Mouse (Mus musculus) neural tube, embryonic 15.5 days (tissue): Measurements from ENCODE around the gene Bud23. TPM values are rescaled to one million over a fixed set of nuclear protein-coding genes. Genes with fewer than 3 reads are reported as not detected.
A peak's percentile ranks its signal among the peaks of the same experiment; 100 is the strongest.

ENCODE experiments used
- ATAC-seq: fragments of 200-750 bp; cut with Nextera tagmentation; 2 replicates; pipeline ENCODE4 v1.8.0; 2017; ENCODE audit warnings: mild to moderate bottlenecking, moderate TSS enrichment, moderate library complexity; ENCODE audit not compliant: low FRiP score
- H3K27ac ChIP-seq: fragments of 300-500 bp; sonication (generic); replicated peaks from 2 replicates; pipeline ENCODE4 v1.5.1; 2015; ENCODE audit warnings: mild to moderate bottlenecking, inconsistent platforms
- H3K27me3 ChIP-seq: fragments of 300-500 bp; sonication (generic); replicated peaks from 2 replicates; pipeline ENCODE4 v1.6.1; 2015; ENCODE audit warnings: inconsistent platforms
- H3K36me3 ChIP-seq: fragments of 300-500 bp; sonication (generic); 2 replicates; pipeline ENCODE4 v1.6.1; 2015; ENCODE audit warnings: inconsistent platforms
- H3K4me1 ChIP-seq: fragments of 300-500 bp; sonication (generic); 2 replicates; pipeline ENCODE4 v1.6.1; 2015; ENCODE audit warnings: inconsistent platforms
- H3K4me2 ChIP-seq: fragments of 300-500 bp; sonication (generic); 2 replicates; pipeline ENCODE4 v1.6.1; 2015; ENCODE audit warnings: inconsistent platforms, mild to moderate bottlenecking, moderate library complexity
- H3K4me3 ChIP-seq: fragments of 300-500 bp; sonication (generic); replicated peaks from 2 replicates; pipeline ENCODE4 v1.5.1; 2015; ENCODE audit warnings: mild to moderate bottlenecking, inconsistent platforms
- H3K9ac ChIP-seq: fragments of 300-500 bp; sonication (generic); replicated peaks from 2 replicates; pipeline ENCODE4 v1.6.1; 2015; ENCODE audit warnings: mild to moderate bottlenecking, inconsistent platforms
- H3K9me3 ChIP-seq: fragments of 300-500 bp; sonication (generic); replicated peaks from 2 replicates; pipeline ENCODE4 v1.6.1; 2016; ENCODE audit warnings: inconsistent platforms
- WGBS: fragments of 180-500 bp; shearing (Covaris S2); methylation state at CpG from one replicate; pipeline ENCODE4 v1.1.7; 2015; ENCODE audit warnings: mixed read lengths; 5-methylcytosine and 5-hydroxymethylcytosine counted together
- polyA plus RNA-seq: library from polyadenylated mRNA; unstranded; fragments of >200 nt; fragmentation: Nextera tagmentation; extraction: Ambion mirVana; gene quantifications from 2 replicates; pipeline ENCODE4 v1.2.1, GENCODE M21; 2015

Gene Bud23
- polyA plus RNA-seq, 1 experiment from 2014 or later, result 75.0 TPM

- Histone ChIP-seq H3K9me3 (no peaks in the 10 kb centered on the region), H3K27ac (no peak overlapping the region), H3K4me2 (no peak overlapping the region), H3K4me3 (no peak overlapping the region), H3K9ac (no peak overlapping the region), H3K36me3 (peaks cover 14% of the 10 kb centered on the region), H3K27me3 (no peaks in the 10 kb centered on the region), H3K4me1 (peaks cover 6% of the 10 kb centered on the region; the same call in 1 of the 2 replicates)
- ATAC-seq, result no peak
- 69% methylated on average over 18 of the region's 18 CpGs for WGBS
Measured at GRCm38 (mm10) chr5:135035608-135036359, 29.0 kb downstream of the Bud23 start.

GRCm38 (mm10) chr5:135034593-135034992 lies 30.2 kb downstream of the Bud23 start:
- no peak overlapping the region for H3K4me2 ChIP-seq
- H3K36me3 ChIP-seq, result peaks cover 14% of the 10 kb centered on the region
- 97% methylated on average over 2 of the region's 2 CpGs for WGBS
- no peak overlapping the region for H3K27ac ChIP-seq
- no peak overlapping the region for H3K9ac ChIP-seq
- no peak overlapping the region for H3K4me3 ChIP-seq
- no peak for ATAC-seq
- no peaks in the 10 kb centered on the region for H3K9me3 ChIP-seq
- H3K4me1 ChIP-seq, result peaks cover 6% of the 10 kb centered on the region; the same call in 1 of the 2 replicates
- no peaks in the 10 kb centered on the region for H3K27me3 ChIP-seq

- peaks cover 16% of the 10 kb centered on the region for H3K4me1 ChIP-seq
- ATAC-seq, result no peak
- H3K27me3 ChIP-seq, result no peaks in the 10 kb centered on the region
- H3K27ac ChIP-seq, result no peak overlapping the region
- H3K36me3 ChIP-seq, result peaks cover 3% of the 10 kb centered on the region; the same call in 1 of the 2 replicates
- WGBS, result 96% methylated on average over 5 of the region's 5 CpGs
- no peak overlapping the region for H3K9ac ChIP-seq
- no peak overlapping the region for H3K4me3 ChIP-seq
- no peaks in the 10 kb centered on the region for H3K9me3 ChIP-seq
- no peak overlapping the region for H3K4me2 ChIP-seq
Measured at GRCm38 (mm10) chr5:135032581-135032980, 32.2 kb downstream of the Bud23 start.

GRCm38 (mm10) chr5:135029007-135029854 lies 35.5 kb downstream of the Bud23 start:
- no peak for ATAC-seq
- WGBS, result 67% methylated on average over 18 of the region's 18 CpGs
- no peaks in the 10 kb centered on the region for H3K36me3 ChIP-seq
- peak overlapping the region; percentile 15 for H3K4me2 ChIP-seq
- H3K27ac ChIP-seq, result no peak overlapping the region; the same call in 1 of the 2 replicates
- peaks cover 35% of the 10 kb centered on the region for H3K4me1 ChIP-seq
- H3K9me3 ChIP-seq, result no peaks in the 10 kb centered on the region
- no peaks in the 10 kb centered on the region for H3K27me3 ChIP-seq
- no peak overlapping the region for H3K4me3 ChIP-seq
- no peak overlapping the region for H3K9ac ChIP-seq

- Histone ChIP-seq H3K27me3 (no peaks in the 10 kb centered on the region), H3K4me3 (no peak overlapping the region), H3K9me3 (no peaks in the 10 kb centered on the region), H3K27ac (no peak overlapping the region), H3K36me3 (no peaks in the 10 kb centered on the region), H3K9ac (no peak overlapping the region), H3K4me2 (peak overlapping the region; percentile 91), H3K4me1 (peaks cover 47% of the 10 kb centered on the region)
- 19% methylated on average over 7 of the region's 7 CpGs for WGBS
- no peak for ATAC-seq
Measured at GRCm38 (mm10) chr5:135025899-135026298, 38.9 kb downstream of the Bud23 start.

- Histone ChIP-seq H3K27ac (no peak overlapping the region), H3K4me2 (peak overlapping the region; percentile 91), H3K9me3 (no peaks in the 10 kb centered on the region), H3K36me3 (no peaks in the 10 kb centered on the region), H3K27me3 (no peaks in the 10 kb centered on the region), H3K9ac (no peak overlapping the region), H3K4me1 (peaks cover 47% of the 10 kb centered on the region), H3K4me3 (peak overlapping the region; percentile 72)
- whole genome bisulfite sequencing, result 68% methylated on average over 11 of the region's 11 CpGs
- no peak for ATAC-seq
Measured at GRCm38 (mm10) chr5:135024665-135025224, 40.0 kb downstream of the Bud23 start.

- Histone ChIP-seq H3K4me1 (peaks cover 37% of the 10 kb centered on the region), H3K9me3 (no peaks in the 10 kb centered on the region), H3K36me3 (no peaks in the 10 kb centered on the region), H3K9ac (peak within 1 kb of the TSS; percentile 70), H3K4me2 (peak within 1 kb of the TSS; percentile 91), H3K27ac (peak within 1 kb of the TSS; percentile 48), H3K4me3 (peak within 1 kb of the TSS; percentile 72), H3K27me3 (no peaks in the 10 kb centered on the region)
- peak; percentile 92 for ATAC-seq
- WGBS, result under 1% methylated on average over 57 of the region's 61 CpGs
Measured at GRCm38 (mm10) chr5:135023344-135024173, 41.2 kb downstream of the Bud23 start, which contains the start of gene Stx1a. Stx1a (plus strand) TSS chr5:135023482.

GRCm38 (mm10) chr5:135021814-135022213 lies 42.9 kb downstream of the Bud23 start:
- Histone ChIP-seq H3K4me3 (no peak overlapping the region), H3K4me2 (no peak overlapping the region), H3K27ac (peak overlapping the region; percentile 19; the same call in 1 of the 2 replicates), H3K9ac (no peak overlapping the region), H3K9me3 (no peaks in the 10 kb centered on the region), H3K27me3 (no peaks in the 10 kb centered on the region), H3K4me1 (peaks cover 35% of the 10 kb centered on the region), H3K36me3 (no peaks in the 10 kb centered on the region)
- ATAC-seq, result no peak
- 44% methylated on average over 6 of the region's 6 CpGs for WGBS

GRCm38 (mm10) chr5:135016224-135016759 lies 48.5 kb downstream of the Bud23 start:
- H3K27me3 ChIP-seq, result no peaks in the 10 kb centered on the region
- H3K27ac ChIP-seq, result no peak overlapping the region
- WGBS, result 57% methylated on average over 4 of the region's 4 CpGs
- no peaks in the 10 kb centered on the region for H3K36me3 ChIP-seq
- no peak for ATAC-seq
- no peak overlapping the region for H3K4me3 ChIP-seq
- H3K4me2 ChIP-seq, result no peak overlapping the region
- peaks cover 21% of the 10 kb centered on the region for H3K4me1 ChIP-seq
- H3K9ac ChIP-seq, result no peak overlapping the region
- H3K9me3 ChIP-seq, result no peaks in the 10 kb centered on the region

GRCm38 (mm10) chr5:135015497-135015896 lies 49.3 kb downstream of the Bud23 start:
- H3K4me2 ChIP-seq, result no peak overlapping the region
- H3K4me1 ChIP-seq, result peaks cover 29% of the 10 kb centered on the region
- no peak overlapping the region for H3K4me3 ChIP-seq
- ATAC-seq, result no peak
- 15% methylated on average over 7 of the region's 7 CpGs for WGBS
- H3K9ac ChIP-seq, result no peak overlapping the region
- no peaks in the 10 kb centered on the region for H3K27me3 ChIP-seq
- no peak overlapping the region for H3K27ac ChIP-seq
- H3K9me3 ChIP-seq, result no peaks in the 10 kb centered on the region
- no peaks in the 10 kb centered on the region for H3K36me3 ChIP-seq
